Mouse (Mus musculus) ovary, postnatal 14 days (tissue): Measurements from ENCODE around the gene Htatip2.

Source experiments
- DNase-seq: peaks from one replicate; pipeline ENCODE4 v3.0.0; 2022; ENCODE audit warnings: low spot score

The Htatip2 gene

GRCm38 (mm10) chr7:49786618-49787382 is 27.9 kb downstream of the Htatip2 start:
- peak; percentile 42 for DNase-seq

- DNase-seq = no peak
These were observed 28.4 kb downstream of the Htatip2 start for GRCm38 (mm10) chr7:49787383-49787645.

GRCm38 (mm10) chr7:49794304-49794703 is 35.4 kb downstream of the Htatip2 start:
- no peak for DNase-seq

GRCm38 (mm10) chr7:49797171-49797570 is 38.3 kb downstream of the Htatip2 start:
- DNase-seq = no peak

- DNase-seq = no peak
These were observed 44.6 kb downstream of the Htatip2 start for GRCm38 (mm10) chr7:49803511-49803910.

GRCm38 (mm10) chr7:49804638-49805165 is 45.8 kb downstream of the Htatip2 start:
- no peak for DNase-seq

- DNase-seq = no peak
These were observed 46.7 kb downstream of the Htatip2 start for GRCm38 (mm10) chr7:49805618-49806017.

GRCm38 (mm10) chr7:49807093-49807682 is 48.3 kb downstream of the Htatip2 start:
- no peak for DNase-seq

GRCm38 (mm10) chr7:49807846-49808622 is 49.1 kb downstream of the Htatip2 start:
- DNase-seq = no peak

- no peak for DNase-seq
These were observed 50.2 kb downstream of the Htatip2 start for GRCm38 (mm10) chr7:49809100-49809499.

GRCm38 (mm10) chr7:49809562-49809961 is 50.6 kb downstream of the Htatip2 start:
- no peak for DNase-seq

GRCm38 (mm10) chr7:49811346-49811745 is 52.4 kb downstream of the Htatip2 start:
- no peak for DNase-seq

GRCm38 (mm10) chr7:49819393-49819792 is 60.5 kb downstream of the Htatip2 start:
- no peak for DNase-seq

- no peak for DNase-seq
These were observed 62.5 kb downstream of the Htatip2 start for GRCm38 (mm10) chr7:49821370-49821769.

- DNase-seq = no peak
These were observed 63.1 kb downstream of the Htatip2 start for GRCm38 (mm10) chr7:49822028-49822427.
